Mouse (Mus musculus) Patski (cell line): ENCODE measurements at regions not wholly inside any gene's neighbourhood (a gene's known extent, or its start where the extent isn't known, plus 50 kb on each side); places are given as distances from the start of the nearest gene placed in this dataset.

Experiments used
- ATAC-seq: fragments of 100-300 bp; one replicate; pipeline ENCODE4 v1.8.0; 2021
- CTCF ChIA-PET: fragments of 350-600 bp; sonication (Branson Sonifier 250); formaldehyde crosslinking; loops from one replicate; lab custom pipeline; 2022; ENCODE audit warnings: inconsistent platforms; lab: Charles Lee
- POLR2A ChIA-PET: fragments of 350-600 bp; sonication (Branson Sonifier 250); formaldehyde crosslinking; loops from one replicate; lab custom pipeline; 2022; ENCODE audit warnings: antibody characterized with exemption, inconsistent platforms; lab: Charles Lee
- DNase-seq: peaks from one replicate; pipeline ENCODE4 v3.0.0-alpha.2; 2011; ENCODE audit warnings: low read depth, low spot score
- H3K27me3 ChIP-seq: fragments of 371-371 bp; one replicate; pipeline ENCODE4 v1.5.1; 2021
- CTCF ChIP-seq: fragments of 100-300 bp; IDR thresholded peaks from one replicate; pipeline ENCODE4 v1.5.1; 2021
- in situ Hi-C: fragments of 300-500 bp; cut with MboI; formaldehyde crosslinking; loops from 3 replicates; pipeline ENCODE4 v1.11.1; 2018; ENCODE audit warnings: low pct_unique_long_range_greater_than_20kb, mixed read lengths

GRCm38 (mm10) chr2:137408294-137408693 lies 291.9 kb upstream of the Jag1 start:
- no peak for TF ChIP-seq CTCF
- no peak for ATAC-seq
- H3K27me3 ChIP-seq, result no peaks in the 10 kb centered on the region
- CTCF ChIA-PET, result no interaction called here
- in situ Hi-C loops, result no loop called here
- DNase-seq, result no peak
- POLR2A ChIA-PET, result no interaction called here

DNA sequence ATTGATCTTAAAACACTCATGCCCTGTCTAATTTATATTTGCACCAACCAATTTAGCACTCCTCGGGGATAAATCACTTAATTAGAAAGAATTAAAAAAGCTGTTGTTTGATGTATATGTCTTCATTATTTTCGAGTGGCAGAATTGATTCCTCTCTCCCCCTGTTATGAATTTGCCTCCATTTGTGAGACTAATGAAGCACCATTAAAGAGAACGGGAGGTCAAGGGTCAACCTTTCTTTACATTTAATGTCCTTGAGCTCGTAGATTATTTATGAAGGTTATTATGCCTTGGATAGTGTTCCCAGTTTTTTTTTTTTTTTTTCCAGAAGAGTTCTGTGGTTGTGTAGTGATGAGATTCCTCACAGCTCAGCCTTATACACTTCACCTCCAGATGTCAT lies 277.0 kb upstream of the Jag1 start:
- in situ Hi-C loops, result no loop called here
- ChIA-PET CTCF (interaction anchor here (0.7 to 1.4 kb wide), 2 partner anchors 13 to 175 kb away, joined by 3 to 6 read pairs; no protein-coding TSS in a partner anchor), POLR2A (no interaction called here)
- ATAC-seq (no peak), DNase-seq (no peak)
- TF ChIP-seq CTCF, result no peak
- no peaks in the 10 kb centered on the region for H3K27me3 ChIP-seq

DNA sequence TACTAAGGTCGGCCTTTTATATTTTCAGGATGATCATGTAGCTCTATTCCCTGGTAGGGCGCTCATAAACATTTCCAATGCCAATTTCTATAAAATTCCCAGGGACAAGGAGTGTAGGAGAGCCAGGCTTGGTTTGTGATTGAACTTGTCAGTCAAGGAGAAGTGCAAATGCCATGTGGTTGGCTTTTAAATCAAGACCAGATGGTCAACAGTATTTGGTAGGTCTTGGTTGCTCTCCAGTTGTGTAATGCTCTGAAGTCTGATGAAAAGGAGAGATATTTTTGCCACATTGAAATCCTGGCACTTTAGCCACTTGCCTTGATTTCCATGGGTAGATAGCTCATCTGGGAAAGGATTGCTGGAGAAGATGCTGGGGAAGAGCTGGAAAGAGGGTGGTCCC lies 263.4 kb upstream of the Jag1 start:
- ChIA-PET POLR2A (interaction anchor here (0.6 kb wide), 1 partner anchor 10 kb away, joined by 3 read pairs; no protein-coding TSS in a partner anchor), CTCF (no interaction called here)
- H3K27me3 ChIP-seq, result no peaks in the 10 kb centered on the region
- in situ Hi-C loops, result no loop called here
- ATAC-seq (no peak), DNase-seq (no peak)
- TF ChIP-seq CTCF, result no peak

DNA sequence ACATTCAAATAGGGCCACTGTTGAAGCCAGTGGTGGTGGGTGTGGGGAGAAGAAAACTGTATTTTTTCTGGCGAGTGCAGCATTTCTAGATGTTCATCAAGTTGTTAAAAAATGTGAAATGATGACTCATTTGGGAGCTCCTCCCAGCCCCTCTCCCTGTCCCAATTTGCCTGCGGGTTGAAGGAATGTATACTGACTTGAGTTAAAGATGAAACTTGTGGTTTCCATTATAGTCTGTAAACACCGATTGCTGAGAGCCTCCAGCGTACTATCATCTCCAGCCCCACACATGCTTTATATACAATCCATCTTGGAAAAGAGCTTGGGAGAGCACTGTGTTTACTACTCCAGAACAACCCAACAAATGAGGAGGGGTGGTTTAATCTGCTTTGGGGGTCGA lies 258.9 kb upstream of the Jag1 start:
- ATAC-seq, result no peak
- no peak for DNase-seq
- H3K27me3 ChIP-seq, result no peaks in the 10 kb centered on the region
- TF ChIP-seq CTCF, result no peak
- CTCF ChIA-PET, result interaction anchor here (1.2 kb wide), 1 partner anchor 37 kb away, joined by 3 read pairs; no protein-coding TSS in a partner anchor
- in situ Hi-C loops, result no loop called here
- POLR2A ChIA-PET, result no interaction called here

- TF ChIP-seq CTCF, result no peak
- ATAC-seq (no peak), DNase-seq (no peak)
- in situ Hi-C loops, result no loop called here
- POLR2A ChIA-PET, result no interaction called here
- H3K27me3 ChIP-seq, result no peaks in the 10 kb centered on the region
- CTCF ChIA-PET, result interaction anchor here (1.0 kb wide), 1 partner anchor 14 kb away, joined by 3 read pairs; no protein-coding TSS in a partner anchor
Observed at GRCm38 (mm10) chr2:137371062-137371461, 254.6 kb upstream of the Jag1 start.

DNA sequence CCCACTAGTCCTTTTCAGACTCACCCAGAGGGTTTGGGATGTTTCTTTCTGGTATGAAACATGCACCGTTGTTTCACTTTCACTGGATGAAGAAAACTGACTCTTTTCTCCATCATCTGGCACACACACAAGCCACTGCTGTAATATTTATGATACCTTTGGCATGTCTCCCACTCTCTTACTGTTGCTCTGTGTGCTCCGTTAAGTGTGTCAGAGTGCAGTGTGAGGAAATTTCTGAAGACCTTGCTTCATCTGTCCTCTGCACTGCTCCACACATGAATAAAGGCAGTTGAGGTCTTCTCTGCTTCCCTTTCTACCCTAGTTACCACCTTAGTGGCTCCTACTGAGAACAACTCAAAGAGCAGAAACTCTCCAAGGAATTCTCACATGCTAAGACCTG lies 246.6 kb upstream of the Jag1 start:
- POLR2A ChIA-PET, result no interaction called here
- no peak for ATAC-seq
- in situ Hi-C loops, result no loop called here
- no peak for DNase-seq
- TF ChIP-seq CTCF, result no peak
- H3K27me3 ChIP-seq, result no peaks in the 10 kb centered on the region
- CTCF ChIA-PET, result no interaction called here

- no peaks in the 10 kb centered on the region for H3K27me3 ChIP-seq
- DNase-seq (no peak), ATAC-seq (no peak)
- CTCF ChIA-PET, result interaction anchor here (1.0 kb wide), 1 partner anchor 14 kb away, joined by 3 read pairs; no protein-coding TSS in a partner anchor
- in situ Hi-C loops, result no loop called here
- no peak for TF ChIP-seq CTCF
- POLR2A ChIA-PET, result interaction anchor here (1.2 kb wide), 1 partner anchor 12 kb away, joined by 4 read pairs; no protein-coding TSS in a partner anchor
Observed at GRCm38 (mm10) chr2:137357181-137357738, 240.8 kb upstream of the Jag1 start.

DNA sequence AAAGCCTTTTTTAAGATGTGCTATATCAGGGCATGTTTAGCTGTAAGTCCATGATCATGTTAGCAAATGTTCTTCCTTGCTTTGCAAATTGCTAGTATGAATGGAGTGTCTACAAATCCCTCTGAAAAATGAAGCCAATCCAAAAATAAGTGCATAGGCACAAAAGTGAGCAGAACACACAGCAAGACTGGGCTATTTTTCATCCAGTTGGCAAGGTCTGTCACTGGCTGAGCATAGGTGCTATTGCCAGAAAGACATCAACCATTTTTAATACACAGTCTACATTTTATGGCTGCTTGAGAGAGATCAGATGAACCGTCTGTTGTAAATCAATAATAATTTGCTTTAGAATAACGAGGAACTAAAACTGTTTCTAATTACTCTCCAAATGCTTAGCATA lies 227.3 kb upstream of the Jag1 start:
- H3K27me3 ChIP-seq, result no peaks in the 10 kb centered on the region
- no peak for TF ChIP-seq CTCF
- CTCF ChIA-PET, result no interaction called here
- no peak for DNase-seq
- POLR2A ChIA-PET, result interaction anchor here (0.8 kb wide), 1 partner anchor 11 kb away, joined by 3 read pairs; no protein-coding TSS in a partner anchor
- in situ Hi-C loops, result no loop called here
- ATAC-seq, result no peak

GRCm38 (mm10) chr2:137329995-137330394 lies 213.6 kb upstream of the Jag1 start:
- no peak for ATAC-seq
- POLR2A ChIA-PET, result no interaction called here
- CTCF ChIA-PET, result no interaction called here
- in situ Hi-C loops, result no loop called here
- no peaks in the 10 kb centered on the region for H3K27me3 ChIP-seq
- TF ChIP-seq CTCF, result no peak
- DNase-seq, result no peak

DNA sequence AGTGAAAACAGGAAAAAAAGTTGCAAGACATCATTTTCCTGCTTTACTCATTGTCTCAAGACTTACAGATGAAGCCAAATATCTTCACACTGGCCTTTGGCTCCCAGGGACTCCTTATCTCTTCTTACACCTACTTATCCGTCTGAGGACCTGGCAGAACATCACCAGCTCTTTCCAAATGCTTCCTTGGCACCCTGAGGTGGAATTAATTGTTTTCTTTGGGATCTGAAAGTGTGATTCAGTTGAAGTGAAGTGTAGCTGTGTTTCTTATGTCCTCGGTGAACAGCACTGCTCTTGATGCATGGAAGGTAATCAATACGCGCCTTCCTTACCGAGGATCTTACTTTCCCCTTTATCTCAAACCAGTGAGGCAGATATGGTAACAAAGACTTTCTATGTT lies 207.0 kb upstream of the Jag1 start:
- H3K27me3 ChIP-seq, result no peaks in the 10 kb centered on the region
- no peak for DNase-seq
- TF ChIP-seq CTCF, result no peak
- ATAC-seq, result no peak
- ChIA-PET POLR2A (no interaction called here), CTCF (interaction anchor here (2.5 kb wide), 1 partner anchor 12 kb away, joined by 7 read pairs; no protein-coding TSS in a partner anchor)
- in situ Hi-C loops, result no loop called here

- ATAC-seq (no peak), DNase-seq (no peak)
- ChIA-PET CTCF (interaction anchor here (1.2 to 2.2 kb wide), 4 partner anchors 13 to 40 kb away, joined by 4 to 7 read pairs (median 5); no protein-coding TSS in a partner anchor), POLR2A (no interaction called here)
- in situ Hi-C loops, result no loop called here
- TF ChIP-seq CTCF, result no peak
- H3K27me3 ChIP-seq, result no peaks in the 10 kb centered on the region
Observed at GRCm38 (mm10) chr2:137310511-137310910, 194.1 kb upstream of the Jag1 start.
